Comparison of ENCODE assay signal across 8 mouse cellular contexts in genomic region chr4:63389121-63389886, GRCm38 (mm10). TPM values are rescaled to one million over a fixed set of nuclear protein-coding genes. Genes with fewer than 3 reads are reported as not detected.
DNase-seq lines count a peak whose midpoint lies in the region; ATAC-seq lines count a peak whose summit lies in the region.

No protein-coding gene starts in this region.

- H3K27me3 ChIP-seq in embryonic facial prominence, embryonic 14.5 days (replicated peaks; ENCODE audit: control insufficient read depth, insufficient read depth, low read length) = no peaks in the 10 kb centered on the region
- H3K27me3 ChIP-seq in neural tube, embryonic 14.5 days (ENCODE audit: control insufficient read depth, insufficient read depth, low read length) = no peaks in the 10 kb centered on the region

- peaks cover 40% of the 10 kb centered on the region for H3K36me3 ChIP-seq in embryonic facial prominence, embryonic 14.5 days (ENCODE audit: control insufficient read depth, insufficient read depth, low read length)
- no peaks in the 10 kb centered on the region for H3K36me3 ChIP-seq in neural tube, embryonic 14.5 days (ENCODE audit: control insufficient read depth, insufficient read depth, low read length)

- ATAC-seq in CD4-positive, CD25-positive, alpha-beta regulatory T cell, adult 4 months = peak; percentile 42
- peak; percentile 79; the same call in 1 of the 2 replicates for ATAC-seq in embryonic facial prominence, embryonic 14.5 days (ENCODE audit: low read depth)
- ATAC-seq in neural tube, embryonic 14.5 days (ENCODE audit: low read depth) = peak; percentile 47; the same call in 1 of the 2 replicates
- no peak for ATAC-seq in frontal cortex, adult (ENCODE audit: low TSS enrichment)

- no peak overlapping the region for H3K4me2 ChIP-seq in embryonic facial prominence, embryonic 14.5 days (ENCODE audit: low read depth, low read length)
- H3K4me2 ChIP-seq in neural tube, embryonic 14.5 days (ENCODE audit: low read depth, low read length) = no peak overlapping the region

- H3K4me1 ChIP-seq in embryonic facial prominence, embryonic 14.5 days (ENCODE audit: control insufficient read depth, insufficient read depth, low read length) = no peaks in the 10 kb centered on the region
- H3K4me1 ChIP-seq in neural tube, embryonic 14.5 days (ENCODE audit: control insufficient read depth, insufficient read depth, low read length) = peaks cover 16% of the 10 kb centered on the region

- peak; percentile 71 for DNase-seq in embryonic facial prominence, embryonic 14.5 days (ENCODE audit: low spot score)
- DNase-seq in liver = peak; percentile 36
- no peak for DNase-seq in gastrocnemius, postnatal 25 days
- DNase-seq in frontal cortex, postnatal 25 days (ENCODE audit: low spot score in 2 of 2) = no peak
- no peak for DNase-seq in testis, postnatal 14 days (ENCODE audit: low spot score)

- H3K9ac ChIP-seq in embryonic facial prominence, embryonic 14.5 days (ENCODE audit: low read depth, low read length) = 0 out of 2 replicates have a peak overlapping the region, but pooled peaks have one; percentile 19
- 0 out of 2 replicates have a peak overlapping the region, but pooled peaks have one; percentile 2 for H3K9ac ChIP-seq in neural tube, embryonic 14.5 days (replicated peaks; ENCODE audit: low read depth, low read length)

- no peak overlapping the region for H3K27ac ChIP-seq in embryonic facial prominence, embryonic 14.5 days (replicated peaks; ENCODE audit: low read depth, low read length)
- no peak overlapping the region for H3K27ac ChIP-seq in neural tube, embryonic 14.5 days (ENCODE audit: low read depth, low read length)

- no peaks in the 10 kb centered on the region for H3K9me3 ChIP-seq in embryonic facial prominence, embryonic 14.5 days (ENCODE audit: control insufficient read depth, low read length)
- H3K9me3 ChIP-seq in neural tube, embryonic 14.5 days (ENCODE audit: control insufficient read depth, low read length) = no peaks in the 10 kb centered on the region

- H3K4me3 ChIP-seq in embryonic facial prominence, embryonic 14.5 days (ENCODE audit: low read depth, low read length) = no peak overlapping the region
- no peak overlapping the region for H3K4me3 ChIP-seq in neural tube, embryonic 14.5 days (ENCODE audit: low read depth, low read length)

- 38% methylated on average over 8 of the region's 8 CpGs for WGBS in embryonic facial prominence, embryonic 14.5 days
- 18% methylated on average over 8 of the region's 8 CpGs for WGBS in neural tube, embryonic 14.5 days

RNA-seq across cellular contexts. Expression of gene Akna, which starts 13.8 kb away (rescaled TPM):
- 100 to 1,000 TPM in 1 of 2 experiments, 10 to 100 TPM in 1; 95.9 to 158 TPM for polyA plus RNA-seq in CD4-positive, CD25-positive, alpha-beta regulatory T cell, adult 4 months (2017; shearing (Covaris generic))
- polyA plus RNA-seq in embryonic facial prominence, embryonic 14.5 days (2014; fragmentation: Nextera tagmentation; extraction: Ambion mirVana) = 5.2 and 5.9 TPM in 2 replicates
- polyA plus RNA-seq in neural tube, embryonic 14.5 days (2014; fragmentation: Nextera tagmentation; extraction: Ambion mirVana) = 2.5 and 3.8 TPM in 2 replicates
- 1 to 10 TPM; 1.1 to 1.4 TPM for total RNA-seq in gastrocnemius, postnatal 25 days (2021)

RNA-seq across cellular contexts. Expression of gene Orm2, which starts 27.1 kb away (rescaled TPM):
- under 1 TPM in 1 of 2 experiments, not detected in 1; 0.43 TPM for polyA plus RNA-seq in CD4-positive, CD25-positive, alpha-beta regulatory T cell, adult 4 months (2017; shearing (Covaris generic))
- not detected in 2 replicates for polyA plus RNA-seq in embryonic facial prominence, embryonic 14.5 days (2014; fragmentation: Nextera tagmentation; extraction: Ambion mirVana)
- polyA plus RNA-seq in neural tube, embryonic 14.5 days (2014; fragmentation: Nextera tagmentation; extraction: Ambion mirVana) = not detected in 2 replicates
- total RNA-seq in gastrocnemius, postnatal 25 days (2021) = 1 to 10 TPM in 1 of 2 experiments, not detected in 1; 1.8 TPM

RNA-seq across cellular contexts. Expression of gene Orm3, which starts 33.3 kb away (rescaled TPM):
- 1 to 10 TPM in 1 of 2 experiments, under 1 TPM in 1; 0.79 to 1.2 TPM for polyA plus RNA-seq in CD4-positive, CD25-positive, alpha-beta regulatory T cell, adult 4 months (2017; shearing (Covaris generic))
- polyA plus RNA-seq in embryonic facial prominence, embryonic 14.5 days (2014; fragmentation: Nextera tagmentation; extraction: Ambion mirVana) = not detected in 2 replicates
- polyA plus RNA-seq in neural tube, embryonic 14.5 days (2014; fragmentation: Nextera tagmentation; extraction: Ambion mirVana) = not detected in 2 replicates
- total RNA-seq in gastrocnemius, postnatal 25 days (2021) = under 1 TPM in 1 of 2 experiments, not detected in 1; 0.38 TPM

RNA-seq across cellular contexts. Expression of gene Orm1, which starts 44.9 kb away (rescaled TPM):
- not detected for polyA plus RNA-seq in CD4-positive, CD25-positive, alpha-beta regulatory T cell, adult 4 months (2017; shearing (Covaris generic))
- 0.84 and 2.5 TPM in 2 replicates for polyA plus RNA-seq in embryonic facial prominence, embryonic 14.5 days (2014; fragmentation: Nextera tagmentation; extraction: Ambion mirVana)
- polyA plus RNA-seq in neural tube, embryonic 14.5 days (2014; fragmentation: Nextera tagmentation; extraction: Ambion mirVana) = not detected in 2 replicates
- total RNA-seq in gastrocnemius, postnatal 25 days (2021) = 10 to 100 TPM in 1 of 2 experiments, under 1 TPM in 1; 0.38 to 13.6 TPM

Comparison
In these comparisons a context has a peak if more than half of its experiments do, and no peak if none do; other contexts are left out.
1. DNase-seq: peak in embryonic facial prominence, embryonic 14.5 days (single experiment) and liver (single experiment); none in gastrocnemius, postnatal 25 days (single experiment), frontal cortex, postnatal 25 days (0 of 2) and testis, postnatal 14 days (single experiment).
2. RNA of gene Akna, which starts 13.8 kb away (polyA plus RNA-seq): 95.9 to 158 TPM in CD4-positive, CD25-positive, alpha-beta regulatory T cell, adult 4 months; 5.2 to 5.9 TPM in embryonic facial prominence, embryonic 14.5 days and 2.5 to 3.8 TPM in neural tube, embryonic 14.5 days; every median in the first group is over 10 times any median in the second.